Mouse (Mus musculus) spleen, adult 2 months (tissue): ENCODE measurements around the gene Tmprss13.

Experiments used
- CTCF ChIP-seq: fragments of 200-500 bp; IDR thresholded peaks from 2 replicates; pipeline ENCODE4 v1.5.1; 2011; ENCODE audit warnings: mild to moderate bottlenecking, inconsistent platforms; ENCODE audit not compliant: insufficient read depth, insufficient read length, insufficient replicate concordance; ENCODE audit errors: extremely low read depth
- POLR2A ChIP-seq: fragments of 200-500 bp; IDR thresholded peaks from 2 replicates; pipeline ENCODE4 v1.6.1; 2011; ENCODE audit warnings: low read depth, low read length, inconsistent platforms

DNA sequence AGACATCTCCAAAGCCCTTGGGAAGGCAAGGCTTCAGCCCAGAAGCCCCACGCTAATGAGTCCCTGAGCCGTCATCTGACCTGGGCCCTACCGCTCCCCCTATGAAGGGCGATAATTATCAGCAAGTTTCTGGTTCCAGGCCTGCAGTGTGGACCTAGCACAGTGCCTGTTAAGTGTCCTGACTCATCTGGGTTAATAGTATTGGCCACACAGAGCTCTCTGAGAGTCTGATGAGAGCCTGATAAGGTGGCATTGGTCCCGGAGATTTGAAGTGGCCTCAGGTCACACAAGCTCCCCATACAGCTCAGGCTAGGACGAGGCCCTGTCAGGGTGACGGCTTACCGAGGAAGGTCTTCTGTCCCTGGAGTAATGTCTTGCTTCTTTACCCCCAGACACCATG lies 70.7 kb downstream of the Tmprss13 start:
- TF ChIP-seq CTCF, result no peak
- no peak for TF ChIP-seq POLR2A
